Mouse (Mus musculus): ENCODE results near the gene Rbsn.

DNA sequence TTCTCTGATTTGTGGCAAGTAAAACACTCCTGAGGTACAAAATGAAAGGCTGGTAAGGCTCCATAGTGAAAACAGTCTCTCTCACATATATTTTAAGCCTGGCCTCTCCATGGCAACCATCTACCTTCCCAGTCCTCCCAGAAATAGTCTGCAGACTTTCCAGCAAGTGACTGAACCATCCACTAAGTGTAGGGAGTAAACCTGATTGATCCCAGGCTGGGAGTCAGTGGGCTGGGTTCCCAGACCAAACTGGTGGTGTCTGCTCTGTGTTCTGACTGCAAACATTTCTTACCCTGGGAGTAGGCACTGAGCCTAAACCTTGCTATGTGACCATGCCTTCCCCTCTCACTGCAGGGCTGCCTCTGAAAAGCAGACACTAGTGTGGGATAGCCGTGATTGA lies 10.3 kb upstream of the Rbsn start:
- no peak for TF ChIP-seq POLR2A (IDR thresholded peaks at IDR 0.05; ENCODE audit: extremely low read depth, insufficient read depth, low read length)
- no peak for TF ChIP-seq CTCF (IDR thresholded peaks at IDR 0.05; ENCODE audit: low read depth, low read length)
